Mouse (Mus musculus): ENCODE measurements around the gene Heatr5a. TPM values are rescaled to one million over a fixed set of nuclear protein-coding genes. Genes with fewer than 3 reads are reported as not detected.

The Heatr5a gene
- polyA plus RNA-seq, 1 experiment from 2014 or later: 16.8 TPM

GRCm38 (mm10) chr12:51914903-51915670 lies 56.0 kb downstream of the Heatr5a start:
- 93% methylated on average over 12 of the region's 12 CpGs for WGBS
- Histone ChIP-seq H3K4me1 (replicated peaks; ENCODE audit: control insufficient read depth, insufficient read depth, low read length) (no peaks in the 10 kb centered on the region), H3K4me2 (ENCODE audit: low read depth, low read length, severe bottlenecking) (no peak overlapping the region), H3K36me3 (ENCODE audit: control insufficient read depth, insufficient read depth, low read length) (no peaks in the 10 kb centered on the region; the same call in 1 of the 2 replicates), H3K27ac (ENCODE audit: low read depth, low read length) (no peak overlapping the region), H3K9me3 (ENCODE audit: control insufficient read depth, low read length) (no peaks in the 10 kb centered on the region), H3K27me3 (ENCODE audit: control insufficient read depth, insufficient read depth, low read length) (no peaks in the 10 kb centered on the region), H3K4me3 (ENCODE audit: low read depth, low read length) (no peak overlapping the region), H3K9ac (ENCODE audit: low read length) (no peak overlapping the region)
- ATAC-seq (replicated peaks; ENCODE audit: low FRiP score): no peak
- no peak for DNase-seq (ENCODE audit: low spot score)

GRCm38 (mm10) chr12:51909202-51909601 lies 61.9 kb downstream of the Heatr5a start:
- no peak for ATAC-seq (replicated peaks; ENCODE audit: low FRiP score)
- WGBS: 96% methylated on average over 5 of the region's 5 CpGs
- Histone ChIP-seq H3K27me3 (ENCODE audit: control insufficient read depth, insufficient read depth, low read length) (no peaks in the 10 kb centered on the region), H3K9ac (ENCODE audit: low read length) (no peak overlapping the region), H3K4me3 (ENCODE audit: low read depth, low read length) (no peak overlapping the region), H3K27ac (ENCODE audit: low read depth, low read length) (no peak overlapping the region), H3K36me3 (ENCODE audit: control insufficient read depth, insufficient read depth, low read length) (no peaks in the 10 kb centered on the region; the same call in 1 of the 2 replicates), H3K4me1 (replicated peaks; ENCODE audit: control insufficient read depth, insufficient read depth, low read length) (no peaks in the 10 kb centered on the region), H3K4me2 (ENCODE audit: low read depth, low read length, severe bottlenecking) (no peak overlapping the region), H3K9me3 (ENCODE audit: control insufficient read depth, low read length) (no peaks in the 10 kb centered on the region)
- DNase-seq (ENCODE audit: low spot score): no peak

DNA sequence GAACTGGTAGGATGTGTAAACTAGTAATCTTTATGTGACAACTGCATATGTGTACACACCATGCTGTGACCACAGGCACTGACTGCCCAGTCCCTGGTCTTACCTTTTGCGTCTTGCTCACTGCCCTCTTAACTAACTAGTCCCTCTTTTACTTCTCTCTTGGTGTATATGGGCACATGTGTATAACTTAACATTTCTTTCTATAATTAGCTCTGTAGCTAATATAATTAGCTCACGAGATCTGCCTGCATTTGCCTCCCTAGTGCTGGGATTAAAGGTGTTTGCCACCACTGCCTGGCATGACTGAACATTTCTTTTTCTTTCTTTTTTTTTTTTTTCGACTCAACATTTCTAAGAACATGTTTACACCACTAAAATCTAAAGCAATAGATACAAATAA lies 63.6 kb downstream of the Heatr5a start:
- H3K9ac ChIP-seq (ENCODE audit: low read length): no peak overlapping the region
- no peaks in the 10 kb centered on the region for H3K36me3 ChIP-seq (ENCODE audit: control insufficient read depth, insufficient read depth, low read length)
- H3K4me2 ChIP-seq (ENCODE audit: low read depth, low read length, severe bottlenecking): no peak overlapping the region
- no peaks in the 10 kb centered on the region for H3K4me1 ChIP-seq (replicated peaks; ENCODE audit: control insufficient read depth, insufficient read depth, low read length)
- no peak overlapping the region for H3K4me3 ChIP-seq (ENCODE audit: low read depth, low read length)
- H3K27ac ChIP-seq (ENCODE audit: low read depth, low read length): no peak overlapping the region
- H3K27me3 ChIP-seq (ENCODE audit: control insufficient read depth, insufficient read depth, low read length): no peaks in the 10 kb centered on the region
- no peaks in the 10 kb centered on the region for H3K9me3 ChIP-seq (ENCODE audit: control insufficient read depth, low read length)
- WGBS: 87% methylated on average over 3 of the region's 3 CpGs
- ATAC-seq (replicated peaks; ENCODE audit: low FRiP score): no peak
- no peak for DNase-seq (ENCODE audit: low spot score)

GRCm38 (mm10) chr12:51900551-51900950 lies 70.6 kb downstream of the Heatr5a start:
- ATAC-seq (replicated peaks; ENCODE audit: low FRiP score) (no peak), DNase-seq (ENCODE audit: low spot score) (no peak)
- H3K9me3 ChIP-seq (ENCODE audit: control insufficient read depth, low read length): no peaks in the 10 kb centered on the region
- H3K27ac ChIP-seq (ENCODE audit: low read depth, low read length): no peak overlapping the region
- no peaks in the 10 kb centered on the region; the same call in 1 of the 2 replicates for H3K36me3 ChIP-seq (ENCODE audit: control insufficient read depth, insufficient read depth, low read length)
- no peak overlapping the region for H3K9ac ChIP-seq (ENCODE audit: low read length)
- H3K4me1 ChIP-seq (replicated peaks; ENCODE audit: control insufficient read depth, insufficient read depth, low read length): no peaks in the 10 kb centered on the region
- no peak overlapping the region for H3K4me3 ChIP-seq (ENCODE audit: low read depth, low read length)
- WGBS: 88% methylated on average over 7 of the region's 7 CpGs
- H3K4me2 ChIP-seq (ENCODE audit: low read depth, low read length, severe bottlenecking): no peak overlapping the region
- H3K27me3 ChIP-seq (ENCODE audit: control insufficient read depth, insufficient read depth, low read length): no peaks in the 10 kb centered on the region

GRCm38 (mm10) chr12:51896901-51897300 lies 74.2 kb downstream of the Heatr5a start:
- no peak overlapping the region for H3K4me3 ChIP-seq (ENCODE audit: low read depth, low read length)
- no peaks in the 10 kb centered on the region for H3K9me3 ChIP-seq (ENCODE audit: control insufficient read depth, low read length)
- H3K9ac ChIP-seq (ENCODE audit: low read length): no peak overlapping the region
- H3K4me2 ChIP-seq (ENCODE audit: low read depth, low read length, severe bottlenecking): no peak overlapping the region
- ATAC-seq (replicated peaks; ENCODE audit: low FRiP score): no peak
- no peaks in the 10 kb centered on the region for H3K4me1 ChIP-seq (replicated peaks; ENCODE audit: control insufficient read depth, insufficient read depth, low read length)
- no peak overlapping the region for H3K27ac ChIP-seq (ENCODE audit: low read depth, low read length)
- 91% methylated on average over 4 of the region's 4 CpGs for WGBS
- H3K27me3 ChIP-seq (ENCODE audit: control insufficient read depth, insufficient read depth, low read length): no peaks in the 10 kb centered on the region
- H3K36me3 ChIP-seq (ENCODE audit: control insufficient read depth, insufficient read depth, low read length): no peaks in the 10 kb centered on the region; the same call in 1 of the 2 replicates
- DNase-seq (ENCODE audit: low spot score): no peak

DNA sequence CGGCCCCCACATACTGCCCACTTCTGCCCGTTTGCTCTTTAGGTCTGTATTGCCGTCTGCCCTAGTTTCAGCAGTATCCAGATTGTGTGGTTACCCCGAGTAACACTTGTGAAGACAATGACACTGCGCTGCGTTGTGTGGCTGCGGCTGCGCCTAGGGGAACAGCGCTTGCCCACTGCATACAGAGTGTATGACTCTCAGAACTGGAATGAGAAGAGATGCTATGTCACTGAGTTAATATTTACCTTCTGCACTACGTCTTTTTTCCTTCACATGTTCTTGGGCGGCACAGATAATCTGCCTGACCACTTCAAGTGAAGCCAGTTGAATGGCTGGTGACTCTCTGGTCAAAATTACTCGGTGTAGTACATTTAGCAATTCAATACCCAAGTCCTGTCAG lies 82.5 kb downstream of the Heatr5a start:
- 95% methylated on average over 12 of the region's 12 CpGs for WGBS
- DNase-seq (ENCODE audit: low spot score): no peak
- no peaks in the 10 kb centered on the region for H3K9me3 ChIP-seq (ENCODE audit: control insufficient read depth, low read length)
- no peaks in the 10 kb centered on the region for H3K4me1 ChIP-seq (replicated peaks; ENCODE audit: control insufficient read depth, insufficient read depth, low read length)
- H3K27ac ChIP-seq (ENCODE audit: low read depth, low read length): no peak overlapping the region
- H3K36me3 ChIP-seq (ENCODE audit: control insufficient read depth, insufficient read depth, low read length): no peaks in the 10 kb centered on the region; the same call in 1 of the 2 replicates
- H3K9ac ChIP-seq (ENCODE audit: low read length): no peak overlapping the region
- H3K27me3 ChIP-seq (ENCODE audit: control insufficient read depth, insufficient read depth, low read length): no peaks in the 10 kb centered on the region
- ATAC-seq (replicated peaks; ENCODE audit: low FRiP score): no peak
- H3K4me2 ChIP-seq (ENCODE audit: low read depth, low read length, severe bottlenecking): no peak overlapping the region
- H3K4me3 ChIP-seq (ENCODE audit: low read depth, low read length): no peak overlapping the region

DNA sequence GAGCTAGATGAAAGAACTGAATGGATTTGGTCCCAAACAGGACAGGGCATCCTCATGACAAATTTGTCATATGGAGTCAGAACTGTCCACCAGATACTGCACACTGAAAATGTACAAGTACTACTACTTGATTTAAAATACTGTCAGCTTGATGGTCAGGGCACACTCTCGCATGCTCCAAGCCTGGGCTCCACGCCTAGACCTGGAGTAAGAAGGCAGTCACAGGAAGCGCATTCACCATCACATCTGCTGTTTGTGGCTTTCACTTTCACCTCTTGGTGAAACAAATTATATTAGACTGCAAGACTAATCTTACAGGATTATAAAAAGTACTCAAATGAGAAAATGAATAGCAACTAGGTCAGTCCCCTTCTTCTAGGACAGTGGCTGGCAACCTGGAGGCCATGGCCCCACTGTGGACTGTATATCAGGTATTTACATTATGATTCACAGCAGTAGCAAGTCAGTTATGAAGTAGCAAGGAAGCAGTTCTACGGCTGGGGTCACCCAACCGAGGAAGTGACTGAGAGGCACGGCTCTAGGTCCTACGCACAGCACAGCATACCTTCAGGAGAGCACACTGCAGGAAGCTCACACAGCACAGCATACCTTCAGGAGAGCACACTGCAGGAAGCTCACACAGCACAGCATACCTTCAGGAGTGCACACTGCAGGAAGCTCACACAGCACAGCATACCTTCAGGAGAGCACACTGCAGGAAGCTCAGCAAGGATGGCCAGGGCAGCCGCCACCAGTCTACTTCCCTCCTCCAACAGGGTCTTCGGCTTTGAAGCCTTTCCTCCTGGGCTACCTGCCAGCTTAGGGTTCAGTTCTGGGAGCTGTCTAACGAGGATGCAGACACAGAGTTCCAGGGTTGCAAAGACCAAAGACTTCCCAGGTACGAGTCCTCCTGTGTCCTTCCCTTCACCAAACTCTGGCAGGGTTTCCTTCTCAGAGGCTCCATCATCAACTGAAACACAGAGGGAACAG lies 83.5 kb downstream of the Heatr5a start:
- no peaks in the 10 kb centered on the region for H3K9me3 ChIP-seq (ENCODE audit: control insufficient read depth, low read length)
- H3K4me3 ChIP-seq (ENCODE audit: low read depth, low read length): no peak overlapping the region
- no peak overlapping the region for H3K27ac ChIP-seq (ENCODE audit: low read depth, low read length)
- H3K36me3 ChIP-seq (ENCODE audit: control insufficient read depth, insufficient read depth, low read length): no peaks in the 10 kb centered on the region; the same call in 1 of the 2 replicates
- no peak for ATAC-seq (replicated peaks; ENCODE audit: low FRiP score)
- no peaks in the 10 kb centered on the region for H3K4me1 ChIP-seq (replicated peaks; ENCODE audit: control insufficient read depth, insufficient read depth, low read length)
- WGBS: 91% methylated on average over 11 of the region's 11 CpGs
- H3K4me2 ChIP-seq (ENCODE audit: low read depth, low read length, severe bottlenecking): no peak overlapping the region
- no peak for DNase-seq (ENCODE audit: low spot score)
- H3K9ac ChIP-seq (ENCODE audit: low read length): no peak overlapping the region
- no peaks in the 10 kb centered on the region for H3K27me3 ChIP-seq (ENCODE audit: control insufficient read depth, insufficient read depth, low read length)

DNA sequence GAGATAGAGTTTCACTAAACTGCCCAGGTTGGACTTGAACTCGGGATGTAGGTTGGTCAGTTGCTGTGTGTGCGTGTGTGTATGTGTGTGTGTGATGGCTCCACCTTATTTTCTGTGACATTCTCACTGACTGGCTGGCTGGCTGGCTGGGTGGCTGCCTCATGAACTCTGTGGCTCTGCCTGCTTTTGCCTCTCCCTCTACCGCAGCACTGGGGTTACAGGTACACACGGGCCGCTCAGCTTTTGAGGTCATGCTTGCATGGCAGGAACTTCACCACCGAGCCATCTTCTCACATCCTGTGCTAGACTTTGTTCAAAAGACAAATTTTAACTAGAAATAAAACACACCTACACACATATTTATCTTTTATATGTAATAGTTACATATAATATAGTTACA lies 84.8 kb downstream of the Heatr5a start:
- H3K4me3 ChIP-seq (ENCODE audit: low read depth, low read length): no peak overlapping the region
- H3K4me1 ChIP-seq (replicated peaks; ENCODE audit: control insufficient read depth, insufficient read depth, low read length): no peaks in the 10 kb centered on the region
- no peak for DNase-seq (ENCODE audit: low spot score)
- no peaks in the 10 kb centered on the region for H3K27me3 ChIP-seq (ENCODE audit: control insufficient read depth, insufficient read depth, low read length)
- 94% methylated on average over 6 of the region's 6 CpGs for WGBS
- no peak overlapping the region for H3K9ac ChIP-seq (ENCODE audit: low read length)
- no peaks in the 10 kb centered on the region; the same call in 1 of the 2 replicates for H3K36me3 ChIP-seq (ENCODE audit: control insufficient read depth, insufficient read depth, low read length)
- no peak for ATAC-seq (replicated peaks; ENCODE audit: low FRiP score)
- H3K27ac ChIP-seq (ENCODE audit: low read depth, low read length): no peak overlapping the region
- H3K9me3 ChIP-seq (ENCODE audit: control insufficient read depth, low read length): no peaks in the 10 kb centered on the region
- H3K4me2 ChIP-seq (ENCODE audit: low read depth, low read length, severe bottlenecking): no peak overlapping the region
